9 mouse cellular contexts compared by ENCODE assay signal in the genomic region with DNA sequence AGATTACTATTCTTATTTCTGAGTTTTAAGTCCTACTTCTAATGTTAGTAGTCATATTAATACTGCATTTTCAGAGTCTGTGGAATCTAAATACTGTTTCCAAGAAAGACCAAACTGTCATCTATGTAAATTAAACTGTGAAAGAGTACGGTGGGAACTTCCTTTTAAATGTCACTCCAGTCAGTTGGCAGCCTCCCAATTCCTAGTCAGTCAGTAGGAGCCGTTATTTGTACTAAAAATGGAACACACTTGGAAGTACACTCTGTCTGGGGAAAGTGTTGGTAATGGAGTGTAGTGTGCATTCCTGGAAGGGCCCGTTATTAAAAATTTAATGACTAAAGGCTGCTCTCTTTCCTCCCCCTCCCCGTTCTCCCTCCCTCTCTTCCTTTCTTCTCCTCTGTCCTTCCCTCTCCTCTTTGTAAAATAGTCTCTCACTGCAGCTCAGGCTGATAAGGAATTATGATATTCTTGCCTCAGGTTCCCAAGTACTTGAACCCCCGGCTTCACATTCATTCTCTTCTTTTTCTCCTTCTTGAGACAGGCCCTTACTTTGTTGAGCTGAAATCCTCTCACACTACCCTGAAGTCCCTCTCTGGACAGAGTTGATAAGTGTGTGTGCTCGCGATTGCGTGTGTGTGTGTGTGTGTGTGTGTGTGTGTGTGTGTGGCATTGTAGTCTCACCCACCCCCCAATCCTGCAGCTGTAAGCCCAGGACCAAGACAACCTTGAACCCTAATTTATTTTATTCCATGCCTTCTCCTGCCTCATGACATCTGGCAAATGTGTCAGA. TPM values are rescaled to one million over a fixed set of nuclear protein-coding genes. Genes with fewer than 3 reads are reported as not detected.
DNase-seq lines count a peak whose midpoint lies in the region; ATAC-seq and TF ChIP-seq lines count a peak whose summit lies in the region.
"Had no signal": no experiment of that assay in that cellular context is flagged by ENCODE, and none has a peak within 500 bp of the region (broad histone marks: within the 10 kb centered on the region; RNA-seq: fewer than 3 reads in every experiment).

No protein-coding gene starts in this region.

- 68% methylated on average over 8 of the region's 8 CpGs for WGBS in midbrain, embryonic 14.5 days
- 84% methylated on average over 8 of the region's 8 CpGs for WGBS in midbrain, embryonic 10.5 days
- WGBS in stomach, embryonic 16.5 days = 49% methylated on average over 8 of the region's 8 CpGs
- 80% methylated on average over 8 of the region's 8 CpGs for WGBS in hindbrain, embryonic 11.5 days

- no peak overlapping the region for H3K9ac ChIP-seq in midbrain, embryonic 14.5 days (replicated peaks; ENCODE audit: low read length)
- no peak overlapping the region for H3K9ac ChIP-seq in stomach, embryonic 16.5 days (ENCODE audit: low read length)
- H3K9ac ChIP-seq in hindbrain, embryonic 11.5 days (ENCODE audit: low read depth, low read length) = no peak overlapping the region

- H3K4me3 ChIP-seq in midbrain, embryonic 14.5 days (replicated peaks; ENCODE audit: low read depth, low read length) = no peak overlapping the region
- H3K4me3 ChIP-seq in midbrain, embryonic 10.5 days = no peak overlapping the region
- no peak overlapping the region for H3K4me3 ChIP-seq in layer of hippocampus, adult 2 months
- no peak overlapping the region for H3K4me3 ChIP-seq in stomach, embryonic 16.5 days (replicated peaks; ENCODE audit: low read length)
- H3K4me3 ChIP-seq in hindbrain, embryonic 11.5 days (ENCODE audit: low read depth, low read length) = no peak overlapping the region

- H3K27me3 ChIP-seq in midbrain, embryonic 14.5 days (ENCODE audit: control insufficient read depth, insufficient read depth, low read length) = no peaks in the 10 kb centered on the region
- H3K27me3 ChIP-seq in midbrain, embryonic 10.5 days (ENCODE audit: low read depth, poor library complexity, severe bottlenecking) = no peaks in the 10 kb centered on the region
- H3K27me3 ChIP-seq in stomach, embryonic 16.5 days (ENCODE audit: control insufficient read depth, insufficient read depth, low read length) = no peaks in the 10 kb centered on the region
- H3K27me3 ChIP-seq in hindbrain, embryonic 11.5 days (ENCODE audit: control insufficient read depth, insufficient read depth, low read length) = no peaks in the 10 kb centered on the region

- no peaks in the 10 kb centered on the region for H3K9me3 ChIP-seq in midbrain, embryonic 14.5 days (ENCODE audit: control insufficient read depth, low read length)
- no peaks in the 10 kb centered on the region; the same call in 1 of the 2 replicates for H3K9me3 ChIP-seq in midbrain, embryonic 10.5 days (replicated peaks)
- no peaks in the 10 kb centered on the region for H3K9me3 ChIP-seq in stomach, embryonic 16.5 days (replicated peaks; ENCODE audit: control insufficient read depth, low read length)
- H3K9me3 ChIP-seq in hindbrain, embryonic 11.5 days (ENCODE audit: control insufficient read depth, low read length) = no peaks in the 10 kb centered on the region

- no peak overlapping the region for H3K27ac ChIP-seq in midbrain, embryonic 14.5 days (replicated peaks; ENCODE audit: low read depth, low read length)
- H3K27ac ChIP-seq in midbrain, embryonic 10.5 days (replicated peaks) = no peak overlapping the region
- no peak overlapping the region for H3K27ac ChIP-seq in layer of hippocampus, adult 2 months
- peak overlapping the region; percentile 66 for H3K27ac ChIP-seq in stomach, embryonic 16.5 days (ENCODE audit: low read length)
- H3K27ac ChIP-seq in hindbrain, embryonic 11.5 days (ENCODE audit: low read depth, low read length) = no peak overlapping the region

- TF ChIP-seq CTCF in layer of hippocampus, adult 2 months (conservative IDR thresholded peaks at IDR 0.05) = no peak

- no peaks in the 10 kb centered on the region for H3K36me3 ChIP-seq in midbrain, embryonic 14.5 days (ENCODE audit: control insufficient read depth, insufficient read depth, low read length)
- no peaks in the 10 kb centered on the region for H3K36me3 ChIP-seq in midbrain, embryonic 10.5 days
- no peaks in the 10 kb centered on the region for H3K36me3 ChIP-seq in stomach, embryonic 16.5 days (ENCODE audit: control insufficient read depth, insufficient read depth, low read length)
- no peaks in the 10 kb centered on the region for H3K36me3 ChIP-seq in hindbrain, embryonic 11.5 days (ENCODE audit: control insufficient read depth, insufficient read depth, low read length)

- 0 out of 2 replicates have a peak, but pooled peaks cover 3% of the 10 kb centered on the region for H3K4me1 ChIP-seq in midbrain, embryonic 14.5 days (ENCODE audit: control insufficient read depth, insufficient read depth, low read length)
- H3K4me1 ChIP-seq in midbrain, embryonic 10.5 days = peaks cover 17% of the 10 kb centered on the region
- peaks cover 4% of the 10 kb centered on the region; the same call in 1 of the 2 replicates for H3K4me1 ChIP-seq in stomach, embryonic 16.5 days (ENCODE audit: control insufficient read depth, insufficient read depth, low read length)
- H3K4me1 ChIP-seq in hindbrain, embryonic 11.5 days (replicated peaks; ENCODE audit: control insufficient read depth, insufficient read depth, low read length) = no peaks in the 10 kb centered on the region

- no peak for ATAC-seq in midbrain, embryonic 14.5 days (ENCODE audit: low FRiP score, low TSS enrichment)
- ATAC-seq in stomach, embryonic 16.5 days (ENCODE audit: insufficient read depth, low FRiP score) = no peak
- ATAC-seq in hindbrain, embryonic 11.5 days (ENCODE audit: low FRiP score) = no peak

- H3K4me2 ChIP-seq in midbrain, embryonic 14.5 days (ENCODE audit: low read length) = no peak overlapping the region
- H3K4me2 ChIP-seq in stomach, embryonic 16.5 days (ENCODE audit: low read depth, low read length) = no peak overlapping the region
- no peak overlapping the region for H3K4me2 ChIP-seq in hindbrain, embryonic 11.5 days (replicated peaks; ENCODE audit: low read depth, low read length)

- peak; percentile 19 to 38 for DNase-seq in cerebellum, postnatal 10 days
- no peak for DNase-seq in cerebellum, postnatal 36 days
- DNase-seq in midbrain, embryonic 14.5 days = peak; percentile 55
- DNase-seq in midbrain, embryonic 10.5 days (ENCODE audit: low spot score) = no peak
- peak; percentile 57 to 73 for DNase-seq in layer of hippocampus, adult 2 months (ENCODE audit: low spot score in 2 of 2)
- no peak for DNase-seq in ovary, postnatal 14 days (ENCODE audit: low spot score)
- DNase-seq in hindbrain, embryonic 11.5 days (ENCODE audit: low spot score) = no peak

RNA-seq across cellular contexts. Expression of gene Anp32e, which starts 28.5 kb away (rescaled TPM):
- polyA plus RNA-seq in midbrain, embryonic 14.5 days (2014; fragmentation: Nextera tagmentation; extraction: Ambion mirVana) = 45.4 and 50.1 TPM in 2 replicates
- polyA plus RNA-seq in midbrain, embryonic 10.5 days (2016; fragmentation: Nextera tagmentation; extraction: Ambion mirVana) = 366 and 378 TPM in 2 replicates
- total RNA-seq in layer of hippocampus, adult 2 months (2021) = 10 to 100 TPM; 78.9 to 80.6 TPM
- polyA plus RNA-seq in stomach, embryonic 16.5 days (2015; fragmentation: Nextera tagmentation; extraction: Ambion mirVana) = 156 and 167 TPM in 2 replicates
- 114 and 133 TPM in 2 replicates for polyA plus RNA-seq in hindbrain, embryonic 11.5 days (2014; fragmentation: Nextera tagmentation; extraction: Ambion mirVana)

RNA-seq across cellular contexts. Expression of gene Plekho1, which starts 38.2 kb away (rescaled TPM):
- 63.5 and 70.6 TPM in 2 replicates for polyA plus RNA-seq in midbrain, embryonic 14.5 days (2014; fragmentation: Nextera tagmentation; extraction: Ambion mirVana)
- 66.8 and 69.0 TPM in 2 replicates for polyA plus RNA-seq in midbrain, embryonic 10.5 days (2016; fragmentation: Nextera tagmentation; extraction: Ambion mirVana)
- total RNA-seq in layer of hippocampus, adult 2 months (2021) = 10 to 100 TPM; 39.3 to 44.1 TPM
- 20.6 and 25.7 TPM in 2 replicates for polyA plus RNA-seq in stomach, embryonic 16.5 days (2015; fragmentation: Nextera tagmentation; extraction: Ambion mirVana)
- polyA plus RNA-seq in hindbrain, embryonic 11.5 days (2014; fragmentation: Nextera tagmentation; extraction: Ambion mirVana) = 70.0 and 73.7 TPM in 2 replicates

RNA-seq across cellular contexts. Expression of gene Car14, which starts 53.1 kb away (rescaled TPM):
- polyA plus RNA-seq in midbrain, embryonic 14.5 days (2014; fragmentation: Nextera tagmentation; extraction: Ambion mirVana) = 2.1 and 8.6 TPM in 2 replicates
- polyA plus RNA-seq in midbrain, embryonic 10.5 days (2016; fragmentation: Nextera tagmentation; extraction: Ambion mirVana) = 67.7 and 93.9 TPM in 2 replicates
- total RNA-seq in layer of hippocampus, adult 2 months (2021) = 1 to 10 TPM; 6.9 to 9.9 TPM
- 2.4 and 2.9 TPM in 2 replicates for polyA plus RNA-seq in stomach, embryonic 16.5 days (2015; fragmentation: Nextera tagmentation; extraction: Ambion mirVana)
- polyA plus RNA-seq in hindbrain, embryonic 11.5 days (2014; fragmentation: Nextera tagmentation; extraction: Ambion mirVana) = 26.5 and 27.8 TPM in 2 replicates
- polyA plus RNA-seq: C2C12 had no signal

Comparison
In these comparisons a context has a peak if more than half of its experiments do, and no peak if none do; other contexts are left out.
1. DNase-seq: peak in cerebellum, postnatal 10 days (2 of 2), midbrain, embryonic 14.5 days (single experiment) and layer of hippocampus, adult 2 months (2 of 2); none in cerebellum, postnatal 36 days (0 of 2), midbrain, embryonic 10.5 days (single experiment), ovary, postnatal 14 days (single experiment) and hindbrain, embryonic 11.5 days (single experiment).